Mouse (Mus musculus): Measurements from ENCODE around the gene Fam177a. TPM values are rescaled to one million over a fixed set of nuclear protein-coding genes. Genes with fewer than 3 reads are reported as not detected.
"Not testable (repeated sequence)": the region's sequence is repeated elsewhere in the genome, so short reads cannot be mapped to it uniquely, and the experiment has no call there.

The Fam177a gene
- polyA plus RNA-seq (2015; fragmentation: Nextera tagmentation; extraction: Ambion mirVana), result 21.2 and 22.7 TPM in 2 replicates

DNA sequence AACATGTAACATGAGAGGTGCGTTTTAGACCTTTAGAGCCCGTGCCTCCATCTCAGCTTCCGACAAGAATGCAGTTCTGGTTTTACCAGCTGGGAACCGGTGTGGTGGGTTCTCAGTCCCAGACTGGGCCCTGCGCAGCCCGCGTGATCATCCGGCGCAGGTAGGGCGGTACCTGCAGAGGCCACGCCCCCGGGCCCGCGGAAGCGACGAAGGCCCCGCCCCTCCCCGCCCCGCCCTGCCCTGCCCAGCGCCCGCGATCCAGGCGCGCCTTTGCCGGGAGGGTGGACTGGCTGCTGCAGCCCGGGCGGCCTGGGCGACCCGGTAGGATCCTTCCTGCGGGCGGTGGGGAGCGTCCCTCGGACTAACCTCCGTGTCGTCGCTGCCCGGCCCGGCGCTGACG lies at the start of gene Fam177a:
Gene Fam177a (plus strand): TSS at position 228 of the 400 bp plus-strand sequence.
- not testable (repeated sequence) for H3K9ac ChIP-seq (ENCODE audit: low read length); H3K9me3 ChIP-seq (ENCODE audit: control insufficient read depth, low read length); H3K36me3 ChIP-seq (ENCODE audit: control insufficient read depth, insufficient read depth, low read length); H3K4me3 ChIP-seq (ENCODE audit: low read length); H3K27ac ChIP-seq (ENCODE audit: low read length); H3K4me2 ChIP-seq (ENCODE audit: low read depth, low read length); H3K4me1 ChIP-seq (replicated peaks; ENCODE audit: control insufficient read depth, insufficient read depth, low read length); H3K27me3 ChIP-seq (ENCODE audit: control insufficient read depth, insufficient read depth, low read depth, low read length)
- WGBS, result no CpG with 5 or more reads among the region's 40 CpGs
- peak; percentile 99 for ATAC-seq (ENCODE audit: low read depth)

DNA sequence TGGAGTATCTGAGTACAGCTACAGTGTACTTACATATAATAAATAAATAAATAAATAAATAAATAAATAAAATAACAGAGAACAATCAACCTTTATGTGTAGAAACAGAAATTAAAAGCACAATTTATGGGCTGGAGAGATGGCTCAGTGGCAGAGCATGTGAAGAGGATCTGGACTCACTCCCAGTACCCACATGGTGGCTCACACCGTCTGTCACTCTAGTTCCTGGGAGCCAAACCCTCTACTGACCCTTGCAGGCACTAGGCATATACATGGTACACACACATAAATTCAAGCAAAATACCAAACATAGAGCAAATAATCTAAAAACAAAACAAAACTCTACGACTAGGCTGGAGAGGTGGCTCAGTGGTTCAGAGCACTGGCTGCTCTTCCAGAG lies 49.0 kb upstream of the Fam177a start:
- ATAC-seq (ENCODE audit: low read depth), result no peak
- H3K27me3 ChIP-seq (ENCODE audit: control insufficient read depth, insufficient read depth, low read depth, low read length), result no peaks in the 10 kb centered on the region

DNA sequence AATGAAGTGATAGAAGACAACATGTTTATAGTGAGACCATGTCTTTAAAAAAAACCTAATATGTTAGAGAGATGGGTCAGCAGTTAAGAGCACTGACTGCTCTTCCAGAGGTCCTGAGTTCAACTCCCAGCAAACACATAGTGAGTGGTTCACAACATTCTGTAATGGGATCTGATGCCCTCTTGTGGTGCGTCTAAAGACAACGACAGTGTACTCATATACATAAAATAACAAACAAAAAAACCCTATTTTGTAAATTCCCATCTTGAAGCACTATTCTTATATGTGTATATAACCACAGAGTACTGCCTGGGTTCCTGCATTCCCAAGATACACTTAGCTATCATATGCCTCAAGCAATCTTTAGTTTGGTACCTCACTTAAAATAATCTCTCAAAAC lies 45.6 kb upstream of the Fam177a start:
- not testable (repeated sequence) for ATAC-seq (ENCODE audit: low read depth)

More for the DNA sequence above, 49.0 kb upstream of the Fam177a start:
- H3K4me1 ChIP-seq (replicated peaks; ENCODE audit: control insufficient read depth, insufficient read depth, low read length), result no peaks in the 10 kb centered on the region
- no peak overlapping the region for H3K4me2 ChIP-seq (ENCODE audit: low read depth, low read length)
- no peak overlapping the region for H3K4me3 ChIP-seq (ENCODE audit: low read length)
- WGBS, result 96% methylated on average over 2 of the region's 2 CpGs
- no peaks in the 10 kb centered on the region for H3K9me3 ChIP-seq (ENCODE audit: control insufficient read depth, low read length)
- H3K36me3 ChIP-seq (ENCODE audit: control insufficient read depth, insufficient read depth, low read length), result no peaks in the 10 kb centered on the region
- H3K9ac ChIP-seq (ENCODE audit: low read length), result no peak overlapping the region
- H3K27ac ChIP-seq (ENCODE audit: low read length), result no peak overlapping the region

DNA sequence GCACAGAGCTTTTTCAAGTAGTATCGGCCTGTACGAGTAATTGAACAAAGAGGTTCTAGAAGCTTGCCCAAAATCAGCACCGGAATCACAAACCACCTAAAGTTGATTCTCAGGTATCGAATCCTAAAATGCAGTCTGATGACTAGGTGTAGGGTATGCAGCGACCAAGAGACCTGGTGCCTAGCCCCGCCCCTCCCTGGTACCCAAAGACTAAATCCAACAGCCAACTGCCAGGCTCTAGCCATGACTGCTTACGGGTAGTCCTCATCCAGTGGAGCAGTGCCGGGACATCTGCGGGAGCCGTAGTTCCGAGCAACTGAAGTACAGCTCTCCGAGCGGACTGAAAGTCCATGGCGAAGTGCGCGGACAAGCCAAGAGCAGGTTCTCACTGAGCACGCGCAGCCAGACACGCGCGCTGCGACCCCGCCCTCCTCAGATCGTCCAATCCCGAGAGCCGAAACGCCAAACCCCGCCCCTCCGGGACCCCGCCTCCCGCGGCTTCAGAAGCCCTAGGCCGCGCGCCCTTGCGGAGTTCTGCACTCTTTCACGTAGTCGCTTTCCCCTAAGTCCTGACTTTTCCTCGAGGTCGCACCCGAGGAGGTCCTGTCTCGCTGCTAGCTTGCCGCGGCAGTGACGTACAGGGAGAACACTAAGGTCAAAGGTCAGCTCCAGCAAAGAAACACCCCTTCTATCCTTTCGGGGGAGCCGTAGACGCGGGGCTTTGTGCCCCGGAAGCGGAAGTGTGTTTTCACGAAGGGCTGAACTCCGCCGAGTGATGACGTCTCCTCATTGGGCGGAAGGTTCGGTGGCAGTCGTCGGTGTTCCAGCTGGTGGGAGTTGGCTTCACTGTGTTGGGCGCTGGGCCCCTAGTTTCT lies 44.3 kb upstream of the Fam177a start, which contains the start of the genes 2700097O09Rik and Srp54a:
Gene 2700097O09Rik (minus strand): TSS at position 385 of the 875 bp plus-strand sequence.
Gene Srp54a (plus strand): TSS at position 537 of the 875 bp plus-strand sequence.
- peak within 1 kb of the TSS; percentile 89 for H3K27ac ChIP-seq (ENCODE audit: low read length)
- H3K9me3 ChIP-seq (ENCODE audit: control insufficient read depth, low read length); H3K27me3 ChIP-seq (ENCODE audit: control insufficient read depth, insufficient read depth, low read depth, low read length); H3K36me3 ChIP-seq (ENCODE audit: control insufficient read depth, insufficient read depth, low read length); H3K4me1 ChIP-seq (replicated peaks; ENCODE audit: control insufficient read depth, insufficient read depth, low read length): not testable (repeated sequence)
- H3K9ac ChIP-seq (ENCODE audit: low read length), result peak within 1 kb of the TSS; percentile 81
- peak within 1 kb of the TSS; percentile 69 for H3K4me3 ChIP-seq (ENCODE audit: low read length)
- peak; percentile 98 for ATAC-seq (ENCODE audit: low read depth)
- peak within 1 kb of the TSS; percentile 61 for H3K4me2 ChIP-seq (ENCODE audit: low read depth, low read length)
- WGBS, result under 1% methylated on average over 57 of the region's 60 CpGs

More for the DNA sequence above, 45.6 kb upstream of the Fam177a start:
- not testable (repeated sequence) for H3K36me3 ChIP-seq (ENCODE audit: control insufficient read depth, insufficient read depth, low read length); H3K9ac ChIP-seq (ENCODE audit: low read length); H3K4me2 ChIP-seq (ENCODE audit: low read depth, low read length); H3K27me3 ChIP-seq (ENCODE audit: control insufficient read depth, insufficient read depth, low read depth, low read length); H3K9me3 ChIP-seq (ENCODE audit: control insufficient read depth, low read length); H3K27ac ChIP-seq (ENCODE audit: low read length); H3K4me1 ChIP-seq (replicated peaks; ENCODE audit: control insufficient read depth, insufficient read depth, low read length); H3K4me3 ChIP-seq (ENCODE audit: low read length)
- WGBS, result 47% methylated on average over 2 of the region's 2 CpGs

DNA sequence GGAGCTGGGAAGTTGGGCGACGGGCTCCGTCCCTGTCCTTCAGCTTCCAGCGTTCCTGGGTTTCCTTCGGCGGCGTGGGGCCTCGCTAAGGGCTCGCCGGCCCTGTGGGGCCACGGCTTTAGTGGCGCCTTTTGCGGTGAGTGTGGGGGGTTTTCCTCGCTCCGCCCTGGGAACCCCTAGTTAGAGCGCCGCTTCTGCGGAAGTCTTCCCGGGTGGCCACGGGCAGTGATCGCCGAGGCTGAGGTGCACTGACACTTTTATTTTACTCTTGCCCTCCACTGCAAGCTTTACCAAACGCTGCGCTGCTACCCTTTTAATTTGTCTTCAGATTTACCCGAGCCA lies 43.7 kb upstream of the Fam177a start:
- not testable (repeated sequence) for H3K27me3 ChIP-seq (ENCODE audit: control insufficient read depth, insufficient read depth, low read depth, low read length)
- peak; percentile 59 for ATAC-seq (ENCODE audit: low read depth)

DNA sequence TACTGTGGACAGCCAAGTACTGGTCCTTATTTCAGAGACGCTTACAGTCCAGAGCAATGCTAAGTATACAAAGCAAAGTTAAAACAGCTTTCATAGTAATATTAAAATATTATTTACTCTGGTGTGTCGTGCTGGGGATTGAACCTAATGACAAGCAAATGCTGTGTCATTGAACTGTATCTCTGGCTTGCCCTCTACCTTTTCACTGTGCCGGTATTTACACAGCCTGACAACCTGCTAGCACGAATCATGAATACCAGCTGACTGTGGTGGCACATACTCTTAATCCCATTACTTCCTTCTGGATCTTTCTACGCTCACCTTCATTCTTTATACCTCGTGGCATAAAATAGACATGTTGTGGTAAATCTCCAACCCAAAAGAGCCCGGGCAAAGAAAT lies 32.1 kb upstream of the Fam177a start:
- H3K36me3 ChIP-seq (ENCODE audit: control insufficient read depth, insufficient read depth, low read length); H3K4me3 ChIP-seq (ENCODE audit: low read length); H3K27ac ChIP-seq (ENCODE audit: low read length); H3K4me2 ChIP-seq (ENCODE audit: low read depth, low read length); H3K4me1 ChIP-seq (replicated peaks; ENCODE audit: control insufficient read depth, insufficient read depth, low read length); H3K27me3 ChIP-seq (ENCODE audit: control insufficient read depth, insufficient read depth, low read depth, low read length); ATAC-seq (ENCODE audit: low read depth); H3K9me3 ChIP-seq (ENCODE audit: control insufficient read depth, low read length); H3K9ac ChIP-seq (ENCODE audit: low read length): not testable (repeated sequence)
- 96% methylated on average over 1 of the region's 7 CpGs for WGBS

More for the DNA sequence above, 43.7 kb upstream of the Fam177a start:
- H3K4me1 ChIP-seq (replicated peaks; ENCODE audit: control insufficient read depth, insufficient read depth, low read length); H3K36me3 ChIP-seq (ENCODE audit: control insufficient read depth, insufficient read depth, low read length); H3K9me3 ChIP-seq (ENCODE audit: control insufficient read depth, low read length): not testable (repeated sequence)
- under 1% methylated on average over 25 of the region's 25 CpGs for WGBS
- Histone ChIP-seq H3K27ac (ENCODE audit: low read length) (peak overlapping the region; percentile 89), H3K4me3 (ENCODE audit: low read length) (peak overlapping the region; percentile 69), H3K4me2 (ENCODE audit: low read depth, low read length) (peak overlapping the region; percentile 27), H3K9ac (ENCODE audit: low read length) (peak overlapping the region; percentile 81)

DNA sequence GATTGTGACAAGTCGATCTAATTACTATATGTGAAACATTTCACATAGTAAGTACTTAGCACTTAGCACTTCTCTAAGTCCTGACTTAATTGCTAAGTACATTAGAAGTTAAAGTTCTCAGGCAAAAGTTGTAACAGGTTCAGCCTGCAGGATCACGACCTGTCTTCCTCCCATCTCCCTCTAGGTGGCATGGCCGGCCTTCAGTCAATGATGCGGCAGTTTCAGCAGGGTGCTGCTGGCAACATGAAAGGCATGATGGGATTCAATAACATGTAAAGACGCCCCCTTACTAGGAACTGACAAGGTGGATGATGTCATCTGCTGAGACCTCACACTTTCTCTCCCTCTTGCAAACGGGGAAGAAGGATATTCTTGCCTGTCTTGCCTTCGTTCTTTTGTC lies 11.7 kb upstream of the Fam177a start:
- not testable (repeated sequence) for H3K4me3 ChIP-seq (ENCODE audit: low read length); H3K9ac ChIP-seq (ENCODE audit: low read length); H3K9me3 ChIP-seq (ENCODE audit: control insufficient read depth, low read length); ATAC-seq (ENCODE audit: low read depth); H3K4me1 ChIP-seq (replicated peaks; ENCODE audit: control insufficient read depth, insufficient read depth, low read length); H3K27me3 ChIP-seq (ENCODE audit: control insufficient read depth, insufficient read depth, low read depth, low read length); H3K4me2 ChIP-seq (ENCODE audit: low read depth, low read length); H3K36me3 ChIP-seq (ENCODE audit: control insufficient read depth, insufficient read depth, low read length); H3K27ac ChIP-seq (ENCODE audit: low read length)
- WGBS, result no CpG with 5 or more reads among the region's 7 CpGs

DNA sequence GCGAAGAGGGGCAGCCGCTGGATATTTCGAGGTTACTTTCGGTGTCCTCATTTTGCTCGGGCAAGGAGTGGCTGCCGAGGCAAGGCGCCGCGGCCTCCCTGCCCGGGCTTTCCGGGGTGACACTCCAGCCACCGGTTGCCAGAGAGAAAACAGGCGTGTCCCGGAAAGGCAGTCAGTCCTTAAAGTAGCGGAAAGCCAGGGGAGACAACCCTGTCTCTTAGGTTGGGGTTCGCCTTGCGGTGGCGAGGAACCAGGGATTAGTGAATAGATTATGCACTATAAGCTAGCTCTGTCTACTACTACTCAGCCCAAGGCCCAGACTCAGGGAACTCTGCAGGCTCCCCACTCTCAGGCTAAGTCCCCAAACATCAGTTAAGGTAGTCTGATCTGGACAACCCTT lies 462 bp downstream of the Fam177a start:
- not testable (repeated sequence) for H3K9ac ChIP-seq (ENCODE audit: low read length); H3K4me3 ChIP-seq (ENCODE audit: low read length); H3K4me2 ChIP-seq (ENCODE audit: low read depth, low read length); H3K4me1 ChIP-seq (replicated peaks; ENCODE audit: control insufficient read depth, insufficient read depth, low read length); H3K27me3 ChIP-seq (ENCODE audit: control insufficient read depth, insufficient read depth, low read depth, low read length); H3K27ac ChIP-seq (ENCODE audit: low read length); H3K36me3 ChIP-seq (ENCODE audit: control insufficient read depth, insufficient read depth, low read length); H3K9me3 ChIP-seq (ENCODE audit: control insufficient read depth, low read length)
- no CpG with 5 or more reads among the region's 18 CpGs for WGBS
- peak; percentile 64 for ATAC-seq (ENCODE audit: low read depth)

DNA sequence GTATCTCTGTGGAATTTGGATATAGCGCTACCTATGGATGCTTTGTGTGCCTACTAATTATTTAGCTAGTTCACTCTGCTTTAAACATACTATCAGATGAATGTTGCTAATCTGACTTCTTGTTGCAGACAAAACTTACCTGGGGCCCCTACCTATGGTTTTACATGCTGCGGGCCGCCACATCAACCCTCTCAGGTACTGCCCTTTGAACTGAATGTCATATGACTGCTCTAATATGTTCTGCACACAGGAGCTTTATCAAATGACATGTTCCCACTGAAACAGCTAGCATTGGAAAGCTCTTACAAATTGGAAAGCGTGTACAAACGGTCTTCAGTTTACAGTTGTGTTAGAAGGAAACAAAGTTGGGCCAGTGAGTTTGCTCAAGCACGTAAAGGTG lies 11.3 kb downstream of the Fam177a start:
- not testable (repeated sequence) for ATAC-seq (ENCODE audit: low read depth); H3K36me3 ChIP-seq (ENCODE audit: control insufficient read depth, insufficient read depth, low read length); H3K9me3 ChIP-seq (ENCODE audit: control insufficient read depth, low read length); H3K4me2 ChIP-seq (ENCODE audit: low read depth, low read length); H3K4me3 ChIP-seq (ENCODE audit: low read length); H3K27me3 ChIP-seq (ENCODE audit: control insufficient read depth, insufficient read depth, low read depth, low read length); H3K9ac ChIP-seq (ENCODE audit: low read length); H3K27ac ChIP-seq (ENCODE audit: low read length); H3K4me1 ChIP-seq (replicated peaks; ENCODE audit: control insufficient read depth, insufficient read depth, low read length)
- WGBS, result no CpG with 5 or more reads among the region's 6 CpGs
